Mouse (Mus musculus): ENCODE data around the gene Camta2.
A peak's percentile ranks its signal among the peaks of the same experiment; 100 is the strongest.

Gene Camta2

DNA sequence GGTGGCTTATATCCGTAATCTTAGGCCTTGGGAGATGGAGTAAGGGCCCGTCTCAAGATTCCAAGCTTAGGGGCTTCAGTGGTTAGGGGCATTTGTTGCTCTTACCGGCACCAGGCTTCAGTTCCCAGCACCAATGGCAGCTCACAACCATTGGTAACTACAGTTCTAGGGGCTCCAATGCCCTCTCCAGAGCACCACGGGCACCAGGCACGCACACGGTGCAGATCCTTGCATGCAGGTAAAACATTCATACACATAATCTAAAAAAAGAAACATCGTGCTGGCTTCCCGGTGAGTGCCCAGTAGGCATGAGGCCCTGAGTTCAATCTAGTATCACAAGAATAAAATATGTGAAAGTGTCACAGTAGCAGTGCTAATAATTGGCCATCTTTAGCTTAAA is 24.8 kb downstream of the Camta2 start:
- DNase-seq, result no peak

DNA sequence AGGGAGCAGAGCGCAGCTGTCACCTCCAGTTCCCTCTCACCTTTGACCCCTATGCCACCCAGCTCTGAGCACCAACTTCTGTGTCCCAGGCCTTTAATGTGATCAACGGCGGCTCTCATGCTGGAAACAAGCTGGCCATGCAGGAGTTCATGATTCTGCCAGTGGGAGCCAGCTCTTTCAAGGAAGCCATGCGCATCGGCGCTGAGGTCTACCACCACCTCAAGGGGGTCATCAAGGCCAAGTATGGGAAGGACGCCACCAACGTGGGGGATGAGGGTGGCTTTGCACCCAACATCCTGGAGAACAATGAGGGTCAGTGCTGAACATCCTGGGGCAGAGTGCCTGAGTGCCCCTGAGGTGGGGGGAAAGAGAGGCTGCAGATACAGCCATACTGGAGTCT is 27.3 kb downstream of the Camta2 start:
- no peak for DNase-seq

- no peak for DNase-seq
Observed at GRCm38 (mm10) chr11:70658942-70659341, 29.0 kb downstream of the Camta2 start.

DNA sequence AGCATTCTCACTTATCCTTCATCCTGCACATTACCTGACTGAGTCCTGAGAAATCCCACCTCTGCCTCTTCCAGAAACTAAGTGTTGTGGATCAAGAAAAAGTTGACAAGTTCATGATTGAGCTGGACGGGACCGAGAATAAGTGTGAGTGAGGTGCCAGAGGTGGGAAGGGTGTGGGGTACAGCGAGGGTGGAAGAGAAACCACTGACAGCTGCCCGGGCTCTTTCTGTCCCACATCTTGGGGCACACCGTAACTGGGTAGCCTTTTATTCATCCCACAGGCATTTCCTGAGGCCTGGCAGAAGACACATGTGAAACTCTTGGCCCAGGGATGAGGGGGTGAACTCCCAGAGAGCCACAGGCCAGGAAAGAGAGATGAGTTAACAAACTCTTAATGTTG is 29.4 kb downstream of the Camta2 start:
- no peak for DNase-seq

GRCm38 (mm10) chr11:70657991-70658390 is 29.9 kb downstream of the Camta2 start:
- no peak for DNase-seq

DNA sequence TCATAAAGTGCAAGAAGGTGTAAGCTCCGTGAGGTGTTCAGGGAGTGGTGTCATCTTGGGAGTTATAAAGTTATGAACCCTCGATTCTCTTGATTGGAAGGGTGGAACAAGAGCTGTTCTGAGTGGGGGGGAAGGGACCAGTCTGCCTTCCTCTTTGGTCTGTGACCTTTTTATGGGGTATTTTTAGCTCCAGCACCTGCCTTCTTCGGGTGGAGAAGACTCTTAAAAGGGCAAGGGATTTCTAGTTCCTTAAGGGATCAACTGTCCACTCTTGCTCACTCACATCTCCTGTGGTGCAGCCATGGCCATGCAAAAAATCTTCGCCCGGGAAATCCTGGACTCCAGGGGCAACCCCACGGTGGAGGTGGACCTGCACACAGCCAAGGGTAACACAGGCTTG is 30.3 kb downstream of the Camta2 start:
- no peak for DNase-seq

- peak; percentile 50 for DNase-seq
Observed at GRCm38 (mm10) chr11:70656964-70657363, 30.9 kb downstream of the Camta2 start, which contains the start of gene Eno3. Eno3 (plus strand) TSS chr11:70657202.

GRCm38 (mm10) chr11:70656456-70656927 is 31.4 kb downstream of the Camta2 start:
- peak; percentile 76 for DNase-seq

- peak; percentile 77 for DNase-seq
Observed at GRCm38 (mm10) chr11:70655571-70656455, 32.1 kb downstream of the Camta2 start.

DNA sequence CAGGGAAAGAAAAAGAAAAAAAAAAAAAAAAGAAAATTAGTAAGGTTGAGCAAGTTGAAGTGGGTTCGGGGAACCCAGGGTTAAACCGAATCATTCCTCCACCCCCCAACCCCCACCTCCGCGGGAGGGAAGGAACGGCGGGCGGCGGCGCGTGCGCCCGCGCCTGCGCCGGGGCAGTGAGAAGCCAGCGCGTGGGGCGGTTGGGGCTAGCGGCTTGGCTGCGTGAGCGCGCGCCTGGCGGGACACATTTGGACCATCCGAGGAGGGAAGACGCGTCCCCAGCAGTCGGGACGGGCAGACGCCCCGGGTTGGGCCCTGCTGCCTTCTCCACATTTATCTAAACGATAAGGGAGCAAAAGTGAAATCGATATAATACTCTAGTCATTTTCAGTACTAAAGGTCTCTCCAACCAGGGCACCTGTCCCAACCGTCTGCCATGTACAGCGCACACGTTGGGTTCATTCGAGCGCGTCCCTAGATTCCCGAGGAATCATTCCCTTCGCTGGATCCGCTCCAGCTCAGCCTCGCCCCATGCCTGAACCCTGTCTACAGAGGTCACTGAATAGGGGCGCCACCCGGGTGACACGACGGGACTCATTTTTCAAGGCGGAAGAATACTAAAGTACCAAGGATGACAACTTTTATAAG is 32.9 kb downstream of the Camta2 start:
- DNase-seq, result peak; percentile 93

DNA sequence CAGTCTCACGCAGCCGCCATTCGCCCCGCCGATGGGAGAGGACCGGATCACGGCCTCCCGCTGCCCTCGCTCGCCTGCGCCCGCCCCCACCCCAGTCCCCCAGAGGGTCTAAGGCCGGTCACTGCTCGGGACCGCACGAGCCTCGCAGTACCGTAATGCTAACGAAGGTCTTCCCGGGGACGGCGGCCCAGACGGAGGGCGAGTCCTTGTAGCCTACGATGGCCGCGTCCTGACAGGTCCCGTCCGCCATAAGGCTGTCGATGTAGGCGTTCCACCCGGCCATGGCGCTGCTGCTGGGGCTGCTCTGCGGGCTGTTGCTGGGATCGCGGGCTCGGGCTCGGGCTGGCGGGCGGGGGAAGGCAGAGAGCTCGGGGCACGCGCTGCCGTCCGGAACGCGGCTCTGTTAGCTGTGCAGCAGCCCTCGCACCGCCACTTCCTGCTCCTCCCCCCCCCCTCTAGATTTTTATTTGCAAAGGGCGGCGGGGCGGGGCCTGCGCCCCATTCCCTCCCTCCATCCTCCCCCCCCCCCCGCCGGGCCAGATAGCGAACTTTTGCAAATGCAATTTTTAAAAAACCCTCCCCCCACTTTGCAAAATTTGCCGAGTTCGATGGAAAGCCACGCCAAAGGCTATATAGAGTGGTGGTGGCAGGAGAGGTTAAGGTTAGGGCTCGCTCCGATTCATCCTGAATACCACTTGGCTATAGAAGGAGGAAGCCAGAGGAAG is 33.5 kb downstream of the Camta2 start, which contains the start of gene Pfn1:
Gene Pfn1 (minus strand): TSS at position 447 of the 725 bp plus-strand sequence.
- DNase-seq, result peak; percentile 92

- DNase-seq, result peak; percentile 85
Observed at GRCm38 (mm10) chr11:70653345-70654197, 34.3 kb downstream of the Camta2 start.

- no peak for DNase-seq
Observed at GRCm38 (mm10) chr11:70652884-70653344, 35.0 kb downstream of the Camta2 start.

GRCm38 (mm10) chr11:70652029-70652883 is 35.6 kb downstream of the Camta2 start:
- DNase-seq, result no peak

- no peak for DNase-seq
Observed at GRCm38 (mm10) chr11:70651391-70651790, 36.5 kb downstream of the Camta2 start.

DNA sequence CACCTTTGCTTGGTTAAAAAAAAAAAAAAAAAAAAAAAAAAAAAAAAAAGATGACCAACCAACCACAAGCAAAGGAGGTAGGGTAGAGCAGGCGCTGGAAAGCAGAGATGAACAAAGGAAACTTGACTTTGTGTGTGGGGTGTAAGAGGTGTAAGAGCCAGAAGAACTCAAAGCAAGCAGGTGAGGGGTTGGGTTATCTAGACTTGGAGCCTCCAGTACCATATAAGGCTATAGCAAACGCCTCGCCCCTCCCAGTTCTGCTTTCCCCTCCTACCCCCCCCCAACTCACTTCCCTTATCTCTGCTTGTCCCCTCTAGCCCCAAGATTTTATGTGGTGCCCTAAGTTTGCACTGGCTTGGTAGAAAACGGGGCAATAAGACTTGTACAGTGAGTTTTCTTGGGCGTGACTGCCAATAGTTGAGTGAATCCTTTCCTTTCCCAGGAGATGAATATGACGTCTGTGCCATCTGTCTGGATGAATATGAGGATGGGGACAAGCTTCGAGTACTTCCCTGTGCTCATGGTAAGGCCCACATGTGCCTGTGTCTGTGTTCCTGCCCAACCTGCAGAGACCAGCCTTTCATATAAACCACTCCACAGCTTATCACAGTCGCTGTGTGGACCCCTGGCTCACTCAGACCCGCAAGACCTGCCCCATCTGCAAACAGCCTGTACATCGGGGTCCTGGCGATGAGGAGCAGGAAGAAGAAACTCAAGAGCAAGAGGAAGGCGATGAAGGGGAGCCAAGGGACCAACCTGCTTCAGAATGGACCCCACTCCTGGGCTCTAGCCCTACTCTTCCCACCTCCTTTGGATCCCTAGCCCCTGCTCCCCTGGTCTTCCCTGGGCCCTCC is 37.4 kb downstream of the Camta2 start:
- DNase-seq, result no peak

DNA sequence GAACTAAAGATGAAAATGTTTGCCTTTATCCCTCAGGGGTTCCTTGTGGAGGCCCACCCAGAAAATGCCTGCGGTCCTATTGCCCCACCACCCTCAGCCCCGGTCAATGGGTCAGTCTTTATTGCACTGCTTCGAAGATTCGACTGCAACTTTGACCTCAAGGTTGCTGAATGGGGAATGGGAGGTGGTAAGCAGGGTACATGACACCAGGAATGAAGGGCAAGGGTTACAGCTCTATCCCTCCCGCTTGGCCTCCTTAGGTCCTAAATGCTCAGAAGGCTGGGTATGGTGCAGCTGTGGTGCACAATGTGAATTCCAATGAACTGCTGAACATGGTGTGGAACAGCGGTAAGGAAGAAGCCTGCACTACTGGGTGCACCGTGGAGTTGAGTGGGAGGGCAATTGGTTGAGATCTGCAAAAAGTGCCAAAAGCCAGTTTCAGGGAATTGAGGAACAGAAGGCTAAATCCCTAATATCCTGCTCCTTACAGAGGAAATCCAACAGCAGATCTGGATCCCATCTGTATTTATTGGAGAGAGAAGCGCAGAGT is 38.6 kb downstream of the Camta2 start:
- DNase-seq, result no peak

- DNase-seq, result no peak
Observed at GRCm38 (mm10) chr11:70648512-70648911, 39.4 kb downstream of the Camta2 start.

GRCm38 (mm10) chr11:70647716-70648420 is 40.0 kb downstream of the Camta2 start:
- peak; percentile 65 for DNase-seq
